Mouse (Mus musculus) macrophage (primary cell): ENCODE results near the gene Scml2. TPM values are rescaled to one million over a fixed set of nuclear protein-coding genes. Genes with fewer than 3 reads are reported as not detected.
"Not testable (repeated sequence)": the region's sequence is repeated elsewhere in the genome, so short reads cannot be mapped to it uniquely, and the experiment has no call there.

Experiments
- H3K27ac ChIP-seq: fragments of 350-480 bp; formaldehyde crosslinking; 2 replicates; pipeline ENCODE4 v1.9.0; 2021
- H3K36me3 ChIP-seq: fragments of 350-480 bp; formaldehyde crosslinking; 2 replicates; pipeline ENCODE4 v1.9.0; 2021; ENCODE audit errors: inconsistent target
- H3K4me3 ChIP-seq: fragments of 350-480 bp; formaldehyde crosslinking; 2 replicates; pipeline ENCODE4 v1.9.0; 2021; ENCODE audit errors: inconsistent target
- H3K79me2 ChIP-seq: fragments of 350-480 bp; formaldehyde crosslinking; 2 replicates; pipeline ENCODE4 v1.9.0; 2021; ENCODE audit errors: inconsistent target
- WGBS: methylation state at CpG from one replicate; pipeline ENCODE4 v1.1.7; 2026; ENCODE audit warnings: inconsistent platforms; ENCODE audit not compliant: missing documents; 5-methylcytosine and 5-hydroxymethylcytosine counted together
- polyA plus RNA-seq: library from polyadenylated mRNA; stranded (reverse); fragments of 250-400 nt; gene quantifications from 3 replicates; pipeline ENCODE4 v1.2.4, GENCODE M21; 2018; ENCODE audit warnings: inconsistent platforms
- total RNA-seq, 78 experiments: library from RNA; depleted of rRNA; stranded (reverse); fragments of 250-400 nt; gene quantifications; 1 replicate in 9 of 78; 2 replicates in 24 of 78; 3 replicates in 43 of 78; 4 replicates in 2 of 78; pipeline ENCODE4 v1.2.4; 2018; ENCODE audit warnings: inconsistent platforms in 56 of 78

Gene Scml2
- total RNA-seq (2018; cell fraction: chromatin; rRNA removed): 1 to 10 TPM in 1 of 26 experiments, under 1 TPM in 14, not detected in 11; 0.11 to 1.8 (median 0.26) TPM
- total RNA-seq (2018; cell fraction: cytosol; rRNA removed): under 1 TPM in 13 of 26 experiments, not detected in 13; 0.05 to 0.33 (median 0.13) TPM
- under 1 TPM in 2 of 26 experiments, not detected in 24; 0.10 to 0.54 TPM for total RNA-seq (2018; cell fraction: nucleus; rRNA removed)
- 0.03 to 0.09 TPM in 2 of 3 replicates, not detected in the other for polyA plus RNA-seq

DNA sequence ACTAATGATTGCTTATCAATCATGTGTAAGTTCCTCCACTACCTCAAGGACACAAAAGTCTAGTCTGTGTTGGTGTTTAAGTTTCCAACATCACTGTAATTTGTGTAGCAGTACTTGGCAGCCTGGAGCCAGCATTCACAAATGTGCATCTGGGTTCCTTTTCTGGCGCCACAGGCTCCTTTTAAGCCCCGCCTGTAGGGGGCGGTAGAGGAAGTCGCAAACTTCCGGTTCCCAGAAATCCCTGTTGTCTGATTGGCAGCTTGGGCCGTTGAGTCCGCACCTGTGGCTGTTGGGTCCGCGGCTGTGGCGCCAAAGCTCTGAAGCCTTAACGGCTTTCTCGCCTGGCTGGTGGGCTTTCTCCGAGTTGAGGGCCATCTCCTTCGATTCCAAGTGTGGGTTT is at the start of gene Scml2:
Gene Scml2 (plus strand): TSS at position 301 of the 400 bp plus-strand sequence.
- not testable (repeated sequence) for H3K4me3 ChIP-seq, H3K27ac ChIP-seq, H3K36me3 ChIP-seq, H3K79me2 ChIP-seq
- no CpG with 5 or more reads among the region's 14 CpGs for WGBS

DNA sequence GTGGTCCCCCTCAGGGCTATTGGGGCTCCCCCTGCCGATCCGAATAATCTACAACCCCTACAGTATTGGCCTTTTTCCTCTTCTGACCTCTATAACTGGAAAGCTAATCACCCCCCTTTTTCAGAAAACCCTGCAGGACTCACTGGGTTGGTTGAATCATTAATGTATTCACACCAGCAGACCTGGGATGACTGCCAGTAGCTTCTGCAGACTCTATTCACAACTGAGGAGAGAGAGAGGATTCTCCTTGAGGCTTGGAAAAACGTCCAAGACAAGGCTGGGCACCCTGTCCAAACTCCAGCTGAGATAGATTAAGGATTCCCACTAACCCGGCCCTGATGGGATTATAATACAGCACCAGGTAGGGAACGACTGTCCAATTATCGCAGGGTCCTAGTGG is 41.4 kb upstream of the Scml2 start:
- not testable (repeated sequence) for H3K36me3 ChIP-seq, H3K27ac ChIP-seq, H3K4me3 ChIP-seq, H3K79me2 ChIP-seq
- WGBS: 88% methylated on average over 3 of the region's 6 CpGs

DNA sequence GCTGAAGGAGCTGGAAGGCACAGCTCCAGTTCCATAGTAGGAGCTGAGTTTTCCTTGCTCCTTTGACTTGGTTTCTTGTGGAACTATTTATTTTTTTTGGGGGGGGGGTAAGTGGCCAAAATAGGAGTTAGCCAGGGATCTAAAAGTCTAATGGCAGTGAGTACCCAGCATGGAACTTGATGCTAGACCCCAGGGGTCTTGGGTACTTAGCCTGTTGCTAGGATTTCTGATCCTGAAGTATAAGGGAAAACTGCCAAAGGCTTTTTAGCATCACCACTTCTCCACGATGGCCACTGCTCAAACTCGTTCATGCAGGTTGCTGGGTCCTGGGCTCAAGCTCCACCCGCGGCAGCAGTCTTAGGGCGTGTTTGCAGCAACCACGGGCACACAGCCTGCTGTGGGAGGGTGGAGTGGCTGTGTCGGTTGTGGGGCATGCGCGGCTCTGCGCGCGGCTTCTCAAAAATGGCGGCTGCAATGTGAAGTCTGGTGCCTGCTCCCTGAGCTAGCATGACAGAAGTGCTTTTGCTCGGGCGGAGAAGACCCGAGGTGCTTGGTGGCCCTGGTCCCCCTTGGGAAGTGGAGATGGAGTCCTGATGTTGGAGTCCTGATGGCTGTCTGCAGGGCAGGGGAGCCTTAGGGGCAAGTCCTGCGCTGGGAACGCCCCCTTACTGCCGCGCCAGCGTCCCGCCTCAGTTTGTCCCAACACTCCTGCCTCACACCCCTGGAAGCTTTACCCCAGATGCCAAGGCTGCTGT is 45.5 kb downstream of the Scml2 start:
- Histone ChIP-seq H3K4me3 (peak overlapping the region; percentile 23; the same call in 1 of the 2 replicates), H3K36me3 (no peaks in the 10 kb centered on the region), H3K27ac (no peak overlapping the region), H3K79me2 (no peaks in the 10 kb centered on the region)
- 10% methylated on average over 18 of the region's 22 CpGs for WGBS

DNA sequence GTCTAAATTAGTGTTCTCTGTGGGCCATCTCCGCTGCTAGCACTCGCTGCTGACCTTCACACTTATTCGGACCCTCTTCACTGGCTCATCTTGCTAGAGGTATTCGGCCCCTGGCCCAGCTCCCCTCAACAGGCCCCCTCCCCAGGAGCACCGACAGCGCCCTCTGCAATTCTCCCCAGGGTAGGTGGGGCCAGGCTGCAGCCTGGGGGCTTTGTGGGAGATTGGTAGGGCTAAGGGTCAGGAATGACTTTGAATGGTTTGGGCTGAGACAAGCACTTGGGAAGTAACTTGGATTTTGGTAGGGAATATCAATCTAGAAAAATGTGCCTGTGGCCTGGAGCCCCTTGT is 46.0 kb downstream of the Scml2 start:
- peak overlapping the region; percentile 23; the same call in 1 of the 2 replicates for H3K4me3 ChIP-seq
- H3K36me3 ChIP-seq: no peaks in the 10 kb centered on the region
- 8% methylated on average over 6 of the region's 6 CpGs for WGBS
- no peak overlapping the region for H3K27ac ChIP-seq
- no peaks in the 10 kb centered on the region for H3K79me2 ChIP-seq

GRCm38 (mm10) chrX:161287156-161287555 is 170.2 kb downstream of the Scml2 start, which contains the start of gene Gm15262:
Gene Gm15262, plus strand, starts transcription at chrX:161287456.
- H3K4me3 ChIP-seq, H3K79me2 ChIP-seq, H3K27ac ChIP-seq, H3K36me3 ChIP-seq: not testable (repeated sequence)
- WGBS: 85% methylated on average over 2 of the region's 2 CpGs

Other genes with a start within 250 kb of the Scml2 start
- not detected in 3 replicates for gene Gja6, start 210.1 kb upstream of the Scml2 start, polyA plus RNA-seq
- 0.29 to 0.75 TPM (median 0.40 TPM) in 3 replicates for gene Cdkl5, start 122.5 kb upstream of the Scml2 start, polyA plus RNA-seq
- gene Gm15262, start 170.3 kb downstream of the Scml2 start, polyA plus RNA-seq: not detected in 3 replicates